Mouse (Mus musculus): ENCODE data around the gene Noxo1.

Gene Noxo1

DNA sequence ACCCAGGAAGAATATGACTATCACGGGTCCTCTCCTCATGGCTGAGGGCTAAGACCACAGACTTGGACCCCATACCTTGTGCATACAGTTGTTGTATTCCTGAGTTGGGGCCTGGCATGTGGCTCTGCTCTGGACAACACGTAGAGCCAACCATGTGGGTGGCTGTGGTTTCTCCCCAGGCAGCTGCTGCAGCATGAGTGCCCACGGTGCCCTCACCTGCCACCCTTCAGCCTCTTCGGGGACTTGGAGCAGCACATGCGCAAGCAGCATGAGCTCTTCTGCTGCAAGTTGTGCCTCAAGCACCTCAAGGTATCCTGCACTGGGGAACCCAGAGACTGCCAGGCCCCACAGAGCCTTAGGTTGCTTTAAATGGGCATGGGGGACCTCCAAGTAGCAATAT is 19.2 kb upstream of the Noxo1 start:
- no peak for DNase-seq (ENCODE audit: low read depth, low spot score)

- peak; percentile 66 for DNase-seq (ENCODE audit: low read depth, low spot score)
Measured at GRCm38 (mm10) chr17:24677500-24678080, 18.4 kb upstream of the Noxo1 start.

GRCm38 (mm10) chr17:24686514-24686913 is 9.5 kb upstream of the Noxo1 start:
- peak; percentile 89 for DNase-seq (ENCODE audit: low read depth, low spot score)

GRCm38 (mm10) chr17:24687146-24687595 is 8.9 kb upstream of the Noxo1 start:
- DNase-seq (ENCODE audit: low read depth, low spot score) = peak; percentile 75

DNA sequence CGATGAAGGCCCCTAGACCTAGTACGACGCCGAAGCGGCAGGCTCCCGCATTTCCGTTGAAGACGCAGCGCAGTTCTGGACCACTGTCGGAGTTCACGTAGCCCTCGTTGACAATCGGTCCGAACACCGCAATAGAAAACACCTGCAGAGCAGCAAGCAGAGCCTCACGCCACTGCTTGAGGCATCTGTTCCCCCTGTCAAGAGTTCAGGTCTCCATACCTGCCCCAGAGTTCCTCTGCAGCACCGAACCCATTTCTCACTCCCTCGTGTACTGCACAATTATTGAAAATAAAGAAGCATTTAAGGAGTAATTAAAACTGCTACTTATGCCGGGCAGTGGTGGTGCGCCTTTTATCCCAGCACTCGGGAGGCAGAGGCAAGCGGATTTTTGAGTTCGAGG is 8.4 kb upstream of the Noxo1 start:
- no peak for DNase-seq (ENCODE audit: low read depth, low spot score)

DNA sequence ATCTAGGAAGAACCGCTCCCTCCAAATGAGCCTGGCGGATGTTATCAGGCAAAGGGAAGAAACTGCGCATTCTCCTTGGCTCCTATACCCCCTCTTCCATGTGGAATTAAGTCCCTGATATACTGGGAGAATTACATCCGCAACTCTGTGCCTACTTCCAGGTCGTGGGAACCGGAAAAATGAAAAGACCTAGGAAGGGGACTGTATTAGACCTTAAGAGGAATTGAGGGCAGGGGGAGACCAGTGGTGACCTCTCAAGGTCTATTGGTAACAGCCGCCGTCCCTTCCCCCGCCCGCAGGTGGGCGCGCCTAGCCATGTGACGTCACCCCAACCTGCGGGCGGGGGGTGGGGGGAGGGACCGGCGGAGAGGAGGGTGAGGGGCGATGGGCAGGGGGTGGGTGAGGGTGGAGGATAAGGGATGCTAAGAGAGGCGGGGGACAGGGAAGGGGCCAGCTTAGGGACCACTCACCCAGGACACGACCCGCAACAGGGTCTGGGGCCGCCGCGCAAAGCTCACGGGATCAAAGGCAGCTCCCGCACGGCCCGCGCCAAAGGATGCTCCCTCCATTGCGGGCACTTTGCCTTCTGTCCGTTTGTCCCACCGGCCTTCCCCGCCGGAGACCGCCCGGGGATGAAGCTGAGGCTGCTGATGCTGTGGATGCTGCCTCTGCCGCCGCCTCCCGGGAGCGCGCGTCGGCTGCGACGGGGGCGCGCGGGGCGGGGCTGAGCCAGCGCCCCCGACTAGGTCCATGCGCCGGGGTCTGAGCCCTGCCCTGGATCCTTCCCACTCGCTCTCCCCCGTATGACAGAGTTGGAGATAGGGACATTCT is 6.6 kb upstream of the Noxo1 start, which contains the start of gene Syngr3:
TSS of gene Syngr3 (minus strand) at position 705 of the 831 bp plus-strand sequence.
- DNase-seq (ENCODE audit: low read depth, low spot score) = no peak

DNA sequence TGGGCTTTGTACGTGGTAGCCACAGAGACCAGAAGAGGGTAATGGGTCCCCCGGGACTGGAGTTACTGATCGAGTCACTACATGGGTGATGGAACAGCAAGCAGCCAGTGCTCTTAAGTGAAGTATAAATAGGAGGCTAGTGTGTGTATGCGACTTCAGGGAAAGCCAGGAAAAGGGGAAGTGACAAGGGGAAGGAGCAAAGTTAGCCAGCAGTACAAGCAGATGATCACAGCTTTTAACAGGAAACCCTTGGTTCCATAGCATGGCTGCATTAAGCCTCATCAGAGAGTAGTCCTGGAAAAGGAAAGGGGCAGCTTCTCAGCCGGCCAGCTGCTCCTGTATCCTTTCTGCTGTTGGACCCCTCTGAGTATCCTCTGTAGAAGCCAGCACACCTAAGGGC is 3.6 kb upstream of the Noxo1 start:
- DNase-seq (ENCODE audit: low read depth, low spot score) = no peak

GRCm38 (mm10) chr17:24695326-24696010 is 566 bp upstream of the Noxo1 start:
- no peak for DNase-seq (ENCODE audit: low read depth, low spot score)

GRCm38 (mm10) chr17:24697985-24698384 is 2.0 kb downstream of the Noxo1 start:
- peak; percentile 58 for DNase-seq (ENCODE audit: low read depth, low spot score)

DNA sequence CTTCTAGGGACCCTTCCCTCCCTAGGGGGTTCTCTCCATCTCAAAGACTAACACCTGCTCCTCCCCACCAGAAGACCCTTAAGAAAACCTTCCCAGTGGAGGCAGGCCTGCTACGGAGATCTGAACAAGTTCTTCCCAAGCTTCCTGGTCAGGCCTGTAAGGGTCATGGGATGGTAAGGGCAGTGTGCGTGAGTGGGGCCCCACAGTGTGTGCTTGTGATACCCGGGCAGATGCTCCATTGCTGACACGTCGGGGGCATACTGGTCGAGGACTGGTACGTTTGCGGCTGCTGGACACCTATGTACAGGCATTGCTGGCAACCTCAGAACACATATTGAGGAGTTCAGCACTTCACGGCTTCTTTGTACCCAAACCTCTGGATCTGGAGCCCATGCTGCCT is 2.7 kb downstream of the Noxo1 start:
- no peak for DNase-seq (ENCODE audit: low read depth, low spot score)

DNA sequence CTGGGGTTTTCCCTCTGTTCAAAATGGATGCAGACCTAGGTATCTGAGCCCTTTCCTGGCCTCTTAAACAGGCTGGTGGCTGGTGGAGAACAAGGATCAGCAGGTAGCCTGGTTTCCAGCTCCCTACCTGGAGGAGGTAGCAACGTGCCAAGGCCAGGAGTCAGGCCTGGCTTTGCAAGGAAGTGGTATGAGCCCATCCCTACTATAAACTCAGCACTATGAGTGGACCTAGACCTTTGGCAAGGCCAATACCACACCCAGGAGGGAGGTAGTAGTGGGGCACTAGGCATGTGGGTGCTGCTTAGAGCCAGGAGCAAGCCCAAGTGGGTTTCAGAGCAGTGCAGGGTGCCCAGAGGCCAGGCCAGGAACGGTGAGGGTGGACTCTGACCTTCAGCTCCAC is 3.4 kb downstream of the Noxo1 start:
- DNase-seq (ENCODE audit: low read depth, low spot score) = no peak

DNA sequence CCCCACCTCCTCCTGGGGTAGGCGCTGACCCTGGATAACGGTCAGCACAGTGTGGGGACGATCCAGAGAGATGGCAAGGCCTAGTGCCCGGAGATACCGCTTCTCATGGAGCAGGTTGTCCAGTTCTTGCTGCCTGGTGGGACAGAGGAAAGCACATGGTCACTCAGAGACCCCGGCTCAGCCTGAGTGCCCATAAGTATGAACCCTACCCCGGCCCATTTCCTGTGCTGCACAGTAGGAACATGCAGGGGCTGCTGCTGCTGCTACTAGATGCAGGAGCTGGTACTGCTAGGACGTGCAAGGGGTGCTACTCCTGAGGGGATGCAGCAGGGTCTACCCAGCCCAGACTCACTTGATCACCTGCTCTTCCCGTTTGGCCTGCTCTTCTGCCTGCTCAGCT is 5.2 kb downstream of the Noxo1 start:
- no peak for DNase-seq (ENCODE audit: low read depth, low spot score)

DNA sequence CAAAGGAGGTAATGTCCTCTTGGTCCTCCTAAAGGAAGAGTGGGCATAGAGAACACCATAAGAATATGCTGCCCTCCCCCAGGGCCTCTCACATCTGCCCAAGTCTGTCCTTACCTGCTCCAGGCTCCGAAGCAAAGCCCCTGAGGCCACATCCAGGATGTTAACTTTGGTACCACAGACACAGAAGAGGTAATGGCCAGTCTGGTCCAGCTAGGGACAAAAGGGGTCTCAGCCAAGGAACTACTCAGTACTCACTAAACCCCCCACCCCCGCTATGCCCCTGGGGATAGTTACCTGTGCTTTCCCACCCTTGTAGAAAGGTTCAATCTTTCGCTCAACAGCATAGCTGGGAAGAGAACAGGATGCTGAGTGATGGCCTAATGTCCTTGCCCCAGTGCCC is 9.8 kb downstream of the Noxo1 start:
- no peak for DNase-seq (ENCODE audit: low read depth, low spot score)

DNA sequence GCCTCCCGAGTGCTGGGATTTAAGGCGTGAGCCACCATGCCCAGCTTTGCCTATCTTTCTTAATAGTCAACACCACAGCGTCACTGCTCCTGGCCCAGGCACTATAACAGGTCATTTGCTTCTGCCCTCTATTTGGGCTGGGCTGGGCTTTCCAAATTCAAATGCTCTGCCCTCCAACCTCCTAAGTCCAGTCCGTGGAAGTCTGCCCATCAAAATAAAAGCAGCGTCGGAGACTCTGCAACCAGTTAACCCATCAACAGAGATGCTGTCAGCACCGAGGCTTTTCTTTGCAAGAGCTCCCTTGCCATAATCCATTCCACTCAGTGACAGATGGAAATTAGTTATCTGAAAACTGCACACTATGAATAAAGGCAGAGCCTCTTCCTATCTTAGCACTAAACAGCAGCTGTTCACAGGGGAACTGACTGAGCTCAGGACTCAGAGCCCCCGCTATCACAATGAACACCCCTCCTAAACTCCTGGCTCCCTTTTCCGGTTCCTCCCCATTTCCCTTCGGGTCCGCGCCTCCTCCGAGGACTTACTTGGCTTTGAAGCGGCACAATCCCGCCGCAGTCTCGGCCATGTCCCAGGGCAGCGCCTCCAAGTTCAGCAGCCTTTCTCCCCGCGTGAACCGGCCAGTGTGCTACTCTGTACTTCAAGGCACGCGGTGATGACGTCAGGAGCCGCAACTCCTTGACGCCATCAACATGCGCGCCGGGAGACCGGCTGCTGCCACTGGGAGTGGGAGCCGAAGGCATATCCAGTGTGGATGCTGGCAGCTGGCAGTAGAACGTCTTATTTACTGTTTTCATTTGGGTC is 11.2 kb downstream of the Noxo1 start, which contains the start of gene Tbl3:
TSS of gene Tbl3 (minus strand) at position 679 of the 819 bp plus-strand sequence.
- peak; percentile 98 for DNase-seq (ENCODE audit: low read depth, low spot score)

DNA sequence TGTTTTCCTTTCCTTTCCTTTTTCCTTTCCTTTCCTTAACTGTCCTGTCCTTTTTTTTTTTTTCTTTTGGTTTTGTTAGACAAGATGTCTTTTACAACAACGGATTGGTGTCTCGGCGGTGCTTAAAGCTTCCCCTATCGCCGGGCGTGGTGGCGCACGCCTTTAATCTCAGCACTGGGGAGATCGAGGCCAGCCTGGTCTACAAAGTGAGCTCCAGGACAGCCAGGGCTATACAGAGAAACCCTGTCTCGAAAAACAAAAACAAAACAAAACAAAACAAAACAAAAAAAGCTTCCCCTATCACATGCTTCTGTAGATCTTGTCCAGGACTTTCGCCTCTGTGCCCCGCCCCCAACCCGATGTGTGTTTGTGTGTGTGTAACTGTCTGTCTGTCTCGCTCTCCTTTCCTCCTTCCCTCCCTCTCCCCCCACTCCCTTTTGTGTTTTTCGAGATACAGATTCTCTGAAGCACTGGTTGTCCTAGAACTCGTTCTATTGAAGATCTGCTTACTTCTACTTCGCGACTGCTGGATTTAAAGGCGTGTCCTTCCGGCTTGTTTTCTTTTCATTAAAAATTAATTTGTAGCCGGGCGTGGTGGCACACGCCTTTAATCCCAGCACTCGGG is 11.9 kb downstream of the Noxo1 start:
- DNase-seq (ENCODE audit: low read depth, low spot score) = no peak

DNA sequence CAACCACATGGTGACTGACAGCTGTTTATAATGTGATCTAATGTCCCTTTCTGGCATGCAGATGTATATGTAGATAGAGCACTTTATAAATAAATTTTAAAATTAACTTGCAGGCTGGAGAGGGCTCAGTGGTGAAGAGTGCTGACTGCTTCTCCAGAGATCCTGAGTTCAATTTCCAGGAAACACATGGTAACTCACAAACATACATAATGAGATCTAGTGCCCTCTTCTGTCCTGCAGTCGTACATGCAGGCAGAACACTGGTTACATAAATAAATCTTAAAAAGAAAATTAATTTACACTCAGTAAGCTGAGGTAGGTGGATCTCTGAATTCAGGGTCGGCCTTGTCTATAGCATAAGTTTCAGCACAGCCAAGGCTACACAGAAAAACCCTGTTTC is 12.6 kb downstream of the Noxo1 start:
- peak; percentile 67 for DNase-seq (ENCODE audit: low read depth, low spot score)

DNA sequence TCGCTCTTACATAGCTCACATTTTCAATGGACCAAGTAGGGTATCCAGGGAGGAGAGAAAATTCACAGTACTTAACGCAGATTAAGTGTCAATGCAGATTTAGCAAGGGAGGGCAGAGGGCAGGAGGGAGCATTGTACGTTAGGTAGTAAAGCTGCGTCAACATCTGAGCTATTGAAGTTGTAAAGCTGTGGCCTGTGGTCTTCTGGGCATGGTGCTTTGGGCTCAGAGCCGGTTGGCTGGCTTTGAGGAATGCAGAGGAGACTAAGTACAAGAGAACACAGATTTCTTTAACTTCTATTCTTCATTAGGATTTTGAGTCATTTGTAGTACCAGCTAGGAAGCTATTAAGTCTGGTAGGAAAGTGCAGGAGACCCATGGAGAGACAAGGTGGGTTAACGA is 19.5 kb downstream of the Noxo1 start:
- no peak for DNase-seq (ENCODE audit: low read depth, low spot score)

DNA sequence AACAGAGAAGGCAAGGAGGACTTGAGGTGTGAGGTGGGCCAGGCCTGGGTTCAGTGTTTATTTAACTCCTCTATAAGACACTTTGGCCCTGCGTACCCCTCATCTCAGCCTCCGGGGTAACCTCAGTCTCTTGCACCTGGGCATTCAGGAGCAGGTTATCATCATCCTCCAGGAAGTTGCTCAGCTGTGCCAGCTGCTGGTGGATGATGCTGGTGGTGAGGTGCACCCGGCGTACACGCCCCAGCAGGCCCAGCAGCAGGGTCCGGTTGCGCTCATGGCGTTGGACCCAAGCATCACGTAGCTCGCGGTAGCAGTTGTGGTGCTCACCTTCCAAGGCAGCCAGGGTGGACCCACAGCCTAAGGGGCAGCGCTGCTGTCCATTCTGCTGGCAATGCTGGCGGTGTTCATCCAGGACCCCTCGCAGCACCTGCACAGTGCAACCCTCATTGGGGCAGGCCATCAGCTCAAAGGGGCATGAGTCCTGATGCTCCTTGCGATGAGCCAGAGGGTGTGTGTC is 20.2 kb downstream of the Noxo1 start:
- DNase-seq (ENCODE audit: low read depth, low spot score) = no peak

DNA sequence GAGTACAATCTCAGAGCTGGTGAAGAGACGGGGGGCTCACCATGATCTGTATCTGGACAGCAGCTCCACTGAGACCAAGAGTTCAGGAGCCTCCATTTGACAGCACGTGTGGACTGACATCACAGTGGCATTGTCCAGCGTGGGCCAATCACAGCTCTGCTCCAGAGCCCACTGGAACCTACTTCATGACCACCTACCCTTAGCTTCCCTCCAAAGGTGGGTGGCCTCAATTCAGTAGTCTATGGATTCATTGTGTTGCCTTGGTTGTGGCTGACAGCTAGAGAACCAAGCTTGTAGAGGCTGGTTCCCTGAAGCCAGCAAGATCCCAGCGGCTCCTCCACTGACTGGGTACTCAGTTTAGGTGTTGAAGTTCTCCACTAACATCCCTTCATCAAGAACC is 21.9 kb downstream of the Noxo1 start, which contains the start of the genes Rnf151 and Rps2:
TSS of gene Rnf151 (minus strand) at position 121 of the 400 bp plus-strand sequence.
TSS of gene Rps2 (plus strand) at position 174 of the 400 bp plus-strand sequence.
- DNase-seq (ENCODE audit: low read depth, low spot score) = no peak

DNA sequence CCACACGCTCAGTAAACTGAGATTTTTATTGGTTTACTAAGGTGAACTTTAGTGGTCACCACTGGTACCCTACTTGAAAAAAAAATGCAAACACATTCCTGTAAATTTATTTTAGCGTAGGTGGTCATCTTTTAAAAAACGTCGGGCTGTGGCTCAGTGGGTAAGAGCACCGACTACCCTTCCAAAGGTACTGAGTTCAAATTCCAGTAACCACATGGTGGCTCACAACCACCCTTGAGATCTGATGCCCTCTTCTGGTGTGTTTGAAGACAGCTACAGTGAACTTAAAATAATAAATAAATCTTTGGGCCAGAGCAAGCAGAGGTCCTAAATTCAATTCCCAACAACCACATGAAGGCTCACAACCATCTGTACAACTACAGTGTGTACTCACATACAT is 22.9 kb downstream of the Noxo1 start:
- DNase-seq (ENCODE audit: low read depth, low spot score) = peak; percentile 38

Measured in ZHBTc4 (cell line).